Mouse (Mus musculus) heart, postnatal 36 days (tissue): Measurements from ENCODE around the gene Pdha2. TPM values are rescaled to one million over a fixed set of nuclear protein-coding genes. Genes with fewer than 3 reads are reported as not detected.

Source experiments
- DNase-seq, 2 experiments: peaks; one replicate each; pipeline ENCODE4 v3.0.0; 2021 to 2022
- intact Hi-C: fragments of 180-260 bp; cut with DNase I; formaldehyde crosslinking; loops from one replicate; pipeline ENCODE4 v1.15.1; 2025
- total RNA-seq, 2 experiments: library from RNA; stranded (reverse); gene quantifications; 2 replicates each; pipeline ENCODE4 v1.2.3; 2021

The Pdha2 gene
- not detected for total RNA-seq

- DNase-seq, result no peak
- intact Hi-C loops, result no loop called here
Observed at GRCm38 (mm10) chr3:141212255-141212654, at the start of gene Pdha2. Pdha2 (minus strand) TSS chr3:141212355.

DNA sequence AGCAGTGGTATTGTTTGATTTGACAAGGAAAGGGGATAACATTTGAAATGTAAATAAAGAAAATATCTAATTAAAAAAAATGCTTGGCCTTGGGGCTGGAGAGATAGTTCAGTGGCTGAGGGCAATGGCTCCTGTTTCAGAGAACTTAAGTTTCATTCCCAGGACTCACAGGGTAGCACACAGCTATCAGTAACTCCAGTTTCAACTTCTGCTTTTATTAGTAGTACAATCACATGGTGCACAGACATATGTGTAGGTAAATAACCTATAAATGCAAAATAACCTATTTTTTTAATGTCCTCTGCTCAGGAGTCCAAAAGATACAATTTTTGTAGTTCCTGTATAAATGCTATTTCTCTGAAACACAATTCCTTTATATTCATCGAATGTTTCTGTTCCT, 48.4 kb upstream of the Pdha2 start:
- no peak for DNase-seq
- intact Hi-C loops, result no loop called here

GRCm38 (mm10) chr3:141251440-141251839, 39.3 kb upstream of the Pdha2 start:
- DNase-seq, result no peak
- intact Hi-C loops, result no loop called here

- intact Hi-C loops, result no loop called here
- DNase-seq, result no peak
Observed at GRCm38 (mm10) chr3:141244725-141245298, 32.7 kb upstream of the Pdha2 start.

DNA sequence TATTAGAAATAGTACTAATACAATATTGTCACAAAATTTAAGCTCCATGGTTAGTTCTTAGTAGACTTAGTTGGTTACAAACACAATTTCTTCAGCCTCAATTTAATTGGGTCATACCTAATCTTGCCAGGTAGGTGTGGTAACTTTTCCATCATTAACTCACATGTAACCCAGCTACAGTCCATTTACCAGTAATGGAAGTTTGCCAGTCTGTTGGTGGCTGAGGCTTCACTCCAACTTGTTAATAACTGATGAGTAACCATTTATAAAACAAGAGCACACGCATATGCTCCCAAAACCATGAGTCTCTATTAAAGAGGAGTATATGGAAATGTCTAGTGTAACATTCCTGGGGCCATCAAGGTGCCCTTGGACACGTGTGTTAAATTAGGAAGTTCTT, 25.9 kb upstream of the Pdha2 start:
- no peak for DNase-seq
- intact Hi-C loops, result no loop called here

DNA sequence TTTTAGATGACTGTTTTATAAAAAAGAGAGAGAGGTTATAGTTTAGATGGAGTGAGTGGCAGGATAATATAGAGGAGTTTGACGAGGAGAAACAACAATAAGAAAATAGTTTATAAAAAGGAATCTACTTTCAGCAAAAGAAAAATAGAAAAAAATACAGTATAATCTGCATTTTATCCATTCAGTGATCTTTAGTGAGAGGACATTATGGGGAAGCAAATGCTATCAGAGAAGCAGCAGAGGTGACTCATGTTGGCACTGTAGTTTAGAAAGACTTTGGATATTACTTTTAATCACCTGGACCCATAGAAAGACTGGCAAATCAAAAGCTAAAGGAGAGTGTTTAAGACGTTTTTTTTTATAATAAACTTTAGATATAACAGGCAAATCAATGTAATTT, 17.0 kb upstream of the Pdha2 start:
- DNase-seq, result no peak
- intact Hi-C loops, result no loop called here

DNA sequence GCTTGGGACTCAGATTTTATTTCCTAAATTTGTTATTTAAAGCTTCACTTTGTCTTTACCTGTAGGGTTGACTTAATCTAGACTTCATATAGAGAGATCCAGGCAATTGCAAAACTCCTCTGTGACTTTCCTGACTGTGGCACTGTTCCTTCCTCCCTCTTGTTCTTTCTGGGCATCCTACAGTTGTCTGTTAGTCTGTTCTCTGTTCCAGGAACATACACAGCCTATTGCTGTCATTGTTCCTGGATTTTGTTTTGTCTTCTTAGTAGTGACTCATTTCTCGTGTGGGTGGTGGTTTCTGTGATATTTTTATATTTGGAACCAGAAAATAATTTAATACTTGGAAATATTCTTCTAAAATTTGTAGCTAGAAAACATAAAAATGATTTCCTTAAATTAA, 10.2 kb upstream of the Pdha2 start:
- no peak for DNase-seq

DNA sequence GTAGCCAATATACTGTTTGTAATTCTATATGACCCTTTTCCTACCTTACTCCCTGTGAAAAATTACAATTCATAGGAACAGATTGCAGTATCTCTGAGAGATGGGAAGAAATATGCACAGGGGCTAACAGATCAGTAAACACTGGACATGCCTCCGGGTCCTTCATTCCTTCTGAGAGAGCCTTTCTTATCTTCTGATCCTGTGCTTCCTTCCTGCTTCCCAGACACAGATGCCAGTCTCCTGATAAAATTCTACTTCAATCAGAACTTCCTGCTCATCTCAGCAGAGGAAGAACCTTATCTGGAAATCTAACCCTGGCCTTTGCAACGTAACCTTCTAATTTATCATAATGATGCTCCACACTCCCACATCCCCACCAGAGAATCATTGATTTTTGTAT, 6.4 kb upstream of the Pdha2 start:
- intact Hi-C loops, result no loop called here
- DNase-seq, result no peak

More for the DNA sequence above, 10.2 kb upstream of the Pdha2 start:
- intact Hi-C loops, result no loop called here

GRCm38 (mm10) chr3:141216999-141217398, 4.8 kb upstream of the Pdha2 start:
- no peak for DNase-seq
- intact Hi-C loops, result no loop called here

DNA sequence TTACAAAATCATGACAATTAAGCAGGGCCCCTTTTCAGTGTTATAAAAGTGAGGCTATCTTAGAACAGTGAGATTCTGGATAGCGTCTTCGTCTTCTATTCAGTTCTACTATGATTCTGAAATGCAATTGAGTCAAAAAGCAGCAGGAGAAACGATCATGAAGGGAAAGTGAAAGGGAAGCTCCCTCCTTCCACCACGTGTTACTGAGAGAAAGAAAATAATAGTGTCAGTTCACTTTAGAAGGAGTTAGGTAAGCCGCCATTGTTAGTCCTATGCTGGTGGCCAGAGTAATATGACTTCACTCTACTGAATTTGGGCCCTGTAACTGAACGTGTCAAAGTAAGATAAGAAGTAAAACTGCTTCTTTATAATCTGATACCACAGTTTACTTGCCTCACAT, 4.1 kb upstream of the Pdha2 start:
- no peak for DNase-seq
- intact Hi-C loops, result no loop called here

GRCm38 (mm10) chr3:141214789-141215188, 2.6 kb upstream of the Pdha2 start:
- intact Hi-C loops, result no loop called here
- DNase-seq, result no peak

GRCm38 (mm10) chr3:141214197-141214596, 2.0 kb upstream of the Pdha2 start:
- intact Hi-C loops, result no loop called here
- no peak for DNase-seq

GRCm38 (mm10) chr3:141211644-141212043, 511 bp downstream of the Pdha2 start:
- DNase-seq, result no peak
- intact Hi-C loops, result no loop called here

- DNase-seq, result no peak
- intact Hi-C loops, result no loop called here
Observed at GRCm38 (mm10) chr3:141201766-141202165, 10.4 kb downstream of the Pdha2 start.

DNA sequence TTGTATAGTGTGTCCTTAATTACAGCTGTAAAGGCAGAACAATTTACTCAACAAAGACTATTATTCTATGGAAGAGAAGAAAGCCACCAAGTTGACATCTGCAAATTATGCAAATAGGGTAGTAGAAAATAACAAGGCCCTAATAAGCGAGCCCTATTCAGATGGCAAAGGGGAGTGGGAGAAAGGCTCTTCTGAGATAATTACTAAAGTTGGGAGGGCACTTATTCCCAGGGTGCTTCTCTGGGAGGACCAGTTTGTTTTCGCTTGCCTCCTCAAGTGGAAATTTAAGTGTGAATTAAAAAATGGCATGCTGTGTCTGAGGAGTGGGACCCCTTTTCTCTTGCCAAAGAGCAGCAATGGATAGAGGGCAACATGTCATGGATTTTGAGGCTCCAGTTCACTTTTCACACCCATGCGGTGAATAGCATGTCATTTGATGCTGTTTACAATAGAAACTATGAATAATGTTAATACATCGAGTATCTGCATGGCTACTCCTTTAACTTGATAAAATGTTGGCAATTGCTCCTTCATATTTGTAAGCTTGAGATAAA, 14.8 kb downstream of the Pdha2 start:
- intact Hi-C loops, result no loop called here
- no peak for DNase-seq

DNA sequence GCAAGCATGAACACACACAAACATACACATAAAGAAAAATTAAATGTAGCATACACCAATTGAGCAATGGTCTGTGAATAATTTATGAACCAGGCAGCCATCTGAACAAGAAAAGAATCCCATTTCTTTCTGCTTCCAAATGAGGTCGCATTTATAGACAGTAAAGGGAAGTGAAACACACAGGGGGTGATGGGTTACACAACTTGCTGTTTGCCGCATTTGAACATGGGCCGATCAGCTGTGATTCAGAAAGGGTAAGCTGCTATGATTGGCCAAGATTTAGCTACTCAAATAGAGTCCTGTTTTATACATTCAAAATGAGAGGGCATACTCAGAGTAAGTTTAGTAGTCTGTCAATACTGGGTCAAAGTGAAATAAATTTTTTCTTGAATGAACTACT, 20.5 kb downstream of the Pdha2 start:
- intact Hi-C loops, result no loop called here
- no peak for DNase-seq

DNA sequence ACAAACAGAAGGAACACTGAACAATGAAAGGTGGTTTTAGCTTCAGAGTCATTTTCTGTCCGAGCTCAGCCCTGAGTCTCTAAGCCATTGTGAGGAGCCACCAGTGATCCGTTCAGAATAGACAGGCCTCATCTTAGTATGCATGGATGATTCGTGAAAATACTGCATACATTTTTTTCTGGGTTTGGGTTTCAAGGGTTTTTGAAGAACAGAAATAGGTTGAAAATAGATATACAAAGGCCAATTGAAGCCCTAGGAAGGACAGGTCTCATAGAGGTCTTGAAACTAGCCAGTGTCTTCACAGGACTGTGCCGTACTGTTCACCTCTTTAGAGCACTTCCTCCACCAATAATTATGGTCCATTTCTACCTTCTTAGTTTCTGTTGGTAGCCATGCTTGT, 21.7 kb downstream of the Pdha2 start:
- no peak for DNase-seq
- intact Hi-C loops, result no loop called here

GRCm38 (mm10) chr3:141160986-141161385, 51.2 kb downstream of the Pdha2 start:
- intact Hi-C loops, result no loop called here
- DNase-seq, result no peak
